Mouse (Mus musculus): ENCODE results near the gene Zcchc3. TPM values are rescaled to one million over a fixed set of nuclear protein-coding genes. Genes with fewer than 3 reads are reported as not detected.
"Not testable (repeated sequence)": the region's sequence is repeated elsewhere in the genome, so short reads cannot be mapped to it uniquely, and the experiment has no call there.

Zcchc3 gene
- under 1 TPM; 0.70 to 0.74 TPM for polyA plus RNA-seq (2017; shearing (Covaris generic))

GRCm38 (mm10) chr2:152414591-152415165 lies at the start of gene Zcchc3:
TSS of gene Zcchc3 (minus strand) at chr2:152415027.
- peak; percentile 71 for ATAC-seq

- no peak for ATAC-seq
Measured at GRCm38 (mm10) chr2:152459241-152459640, 44.4 kb upstream of the Zcchc3 start.

- no peak for ATAC-seq
Measured at GRCm38 (mm10) chr2:152452101-152452781, 37.4 kb upstream of the Zcchc3 start.

- no peak for ATAC-seq
Measured at GRCm38 (mm10) chr2:152450241-152450640, 35.4 kb upstream of the Zcchc3 start.

DNA sequence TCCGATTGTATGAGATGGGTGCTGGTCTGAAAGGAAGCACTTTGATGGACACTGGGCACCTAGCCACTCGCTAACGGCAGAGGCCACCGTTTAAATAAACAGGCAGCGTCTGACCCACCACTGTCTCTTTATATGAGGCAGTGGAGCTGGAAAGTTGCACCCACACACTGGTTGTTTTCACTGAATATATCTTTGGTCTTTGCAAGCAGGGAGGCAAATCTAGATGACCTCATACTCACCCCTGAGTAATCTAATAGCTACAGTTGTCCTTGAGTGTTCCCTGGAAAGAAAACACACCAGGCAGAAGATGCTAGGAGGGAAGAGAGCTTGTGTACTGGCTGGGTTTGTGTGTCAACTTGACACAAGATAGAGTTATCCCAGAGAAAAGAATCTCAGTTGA lies 32.6 kb upstream of the Zcchc3 start:
- ATAC-seq = no peak

DNA sequence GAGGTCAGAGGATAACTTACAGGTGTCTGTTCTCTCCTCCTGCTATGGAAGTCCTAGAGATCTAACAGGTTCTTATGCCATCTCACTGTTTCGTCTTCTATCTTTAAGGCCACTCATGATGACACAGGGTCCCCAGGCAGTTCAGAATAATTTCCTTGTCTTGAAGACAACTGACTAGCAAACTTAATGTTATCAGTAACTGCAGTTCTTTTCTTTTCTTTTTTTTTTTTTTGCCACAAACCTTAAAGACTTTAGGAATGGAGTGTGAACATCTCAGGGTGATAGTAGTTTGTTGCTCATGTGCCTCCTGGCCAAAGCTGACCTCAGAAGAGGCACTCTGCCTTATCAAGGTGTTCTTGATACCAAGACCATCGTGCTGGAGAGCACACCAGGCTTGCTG lies 31.8 kb upstream of the Zcchc3 start:
- no peak for ATAC-seq

DNA sequence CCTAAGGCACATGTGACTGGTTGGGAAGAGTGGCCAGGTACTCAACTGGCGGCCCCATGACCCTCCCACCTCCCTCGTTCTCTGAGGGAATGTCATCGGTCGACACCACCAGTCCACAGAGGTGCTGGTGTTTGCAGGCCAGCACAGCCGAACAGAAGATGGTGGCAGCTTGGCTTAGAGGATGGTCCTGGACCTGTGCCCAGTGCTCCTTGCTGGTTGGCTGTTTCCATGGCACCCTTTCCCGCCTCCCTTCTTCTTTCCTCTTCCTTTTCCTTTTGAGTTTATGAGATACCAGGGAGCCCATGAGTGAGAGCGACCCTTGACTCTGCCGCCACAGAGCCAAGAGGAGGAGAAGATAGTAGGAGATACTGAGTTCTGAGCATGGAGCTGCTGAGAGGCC lies 28.5 kb upstream of the Zcchc3 start:
- no peak for ATAC-seq

- no peak for ATAC-seq
Measured at GRCm38 (mm10) chr2:152442322-152442721, 27.5 kb upstream of the Zcchc3 start.

- no peak for ATAC-seq
Measured at GRCm38 (mm10) chr2:152439833-152440232, 25.0 kb upstream of the Zcchc3 start.

DNA sequence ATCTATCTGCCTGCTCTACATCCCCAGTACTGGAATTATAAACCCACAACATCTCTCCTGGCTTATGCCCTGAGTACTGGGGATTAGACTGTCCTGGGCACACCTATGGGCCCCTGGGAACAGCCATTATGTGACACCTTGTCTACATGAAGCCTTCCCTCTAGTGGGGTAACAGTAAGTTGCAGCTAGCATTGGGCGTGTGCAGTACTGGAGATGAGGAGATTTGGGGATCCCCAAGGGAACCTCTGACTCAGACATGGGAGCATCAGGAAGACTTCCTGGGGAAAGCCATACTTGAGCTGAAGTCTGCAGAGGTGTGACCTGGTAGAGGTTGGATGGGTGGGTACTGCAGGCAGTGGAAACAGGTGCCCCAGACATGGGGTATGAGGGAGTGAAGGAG lies 24.1 kb upstream of the Zcchc3 start:
- ATAC-seq = no peak

GRCm38 (mm10) chr2:152436983-152437860 lies 22.4 kb upstream of the Zcchc3 start:
- peak; percentile 65 for ATAC-seq

DNA sequence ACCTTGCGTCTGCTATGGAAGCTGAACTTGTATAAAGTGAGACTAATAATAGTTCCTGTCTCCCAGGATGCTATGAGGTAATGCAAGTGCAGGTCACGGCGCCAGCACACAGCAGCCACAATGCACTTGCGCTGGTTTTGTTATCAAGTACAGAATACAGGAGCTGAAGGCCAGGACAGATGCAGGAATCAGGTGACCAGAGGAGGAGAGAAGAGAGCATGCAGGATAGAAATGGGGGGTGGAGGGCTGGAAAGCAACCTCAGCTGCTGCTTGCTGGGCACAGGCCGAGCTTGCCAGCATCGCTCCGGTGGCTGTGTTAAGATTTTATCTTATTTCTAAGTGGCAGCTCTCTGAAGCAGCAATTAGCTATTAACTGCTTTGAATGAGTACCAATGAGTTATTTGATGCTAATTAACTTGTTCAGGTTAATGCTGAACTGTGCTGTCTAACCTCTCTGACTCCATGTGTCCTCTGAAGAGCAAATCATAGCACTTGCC lies 21.6 kb upstream of the Zcchc3 start:
- ATAC-seq = no peak

DNA sequence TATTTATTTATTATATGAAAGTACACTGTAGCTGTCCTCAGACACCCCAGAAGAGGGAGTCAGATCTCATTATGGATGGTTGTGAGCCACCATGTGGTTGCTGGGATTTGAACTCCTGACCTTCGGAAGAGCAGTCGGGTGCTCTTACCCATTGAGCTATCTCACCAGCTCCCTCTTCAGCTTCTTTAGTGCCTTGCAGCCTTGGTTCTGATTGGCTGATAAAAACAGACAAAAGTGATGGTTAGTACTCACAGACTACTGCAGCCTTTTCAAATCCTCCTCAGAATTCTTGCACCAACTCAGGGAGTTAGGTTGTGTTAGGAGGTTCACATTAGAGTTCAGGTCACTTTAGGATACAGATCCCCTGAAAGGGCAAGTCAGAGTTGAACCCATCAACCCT lies 13.7 kb upstream of the Zcchc3 start:
- ATAC-seq = not testable (repeated sequence)

DNA sequence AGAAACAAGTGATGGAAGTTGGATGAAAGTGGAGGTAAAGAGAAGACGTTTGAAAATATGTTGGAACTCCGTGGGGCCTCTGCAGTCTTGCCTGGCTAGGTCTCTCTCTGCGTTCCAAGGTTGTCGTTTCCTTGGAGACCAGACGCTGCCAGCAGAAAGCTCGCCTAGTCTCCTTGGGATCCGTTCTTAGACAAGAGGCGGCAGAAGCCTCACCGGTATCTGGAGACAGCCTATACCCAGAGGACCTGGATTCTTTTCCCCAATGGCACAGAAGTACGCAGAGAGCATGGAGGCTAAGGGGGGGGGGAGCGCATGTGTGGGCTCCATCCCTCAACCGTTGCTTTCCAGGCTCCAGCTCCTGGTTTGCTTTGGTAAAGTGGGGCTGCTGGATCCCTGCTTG lies 12.7 kb upstream of the Zcchc3 start:
- ATAC-seq = no peak

DNA sequence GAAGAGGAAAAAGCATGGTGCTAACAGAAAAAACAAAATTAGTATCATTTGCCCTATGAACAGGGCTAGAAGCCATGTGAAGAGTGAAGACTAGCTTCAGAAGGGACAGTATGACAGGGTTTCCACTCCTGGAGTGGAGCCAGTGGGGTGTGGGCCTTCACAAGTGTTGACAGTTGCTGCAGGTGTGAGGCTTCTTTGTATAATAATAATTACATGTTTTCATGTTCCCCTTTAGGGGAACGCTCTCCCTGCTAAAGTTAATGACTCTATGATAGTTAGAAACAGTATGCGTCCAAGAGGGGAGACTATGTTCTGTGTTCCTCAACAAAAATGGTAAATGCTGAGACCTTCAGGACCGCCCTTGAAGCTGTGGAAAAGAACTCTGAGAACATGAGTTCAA lies 959 bp upstream of the Zcchc3 start:
- no peak for ATAC-seq

- no peak for ATAC-seq
Measured at GRCm38 (mm10) chr2:152415287-152415686, 460 bp upstream of the Zcchc3 start, which contains the start of gene 6820408C15Rik. TSS of gene 6820408C15Rik (plus strand) at chr2:152415587.

DNA sequence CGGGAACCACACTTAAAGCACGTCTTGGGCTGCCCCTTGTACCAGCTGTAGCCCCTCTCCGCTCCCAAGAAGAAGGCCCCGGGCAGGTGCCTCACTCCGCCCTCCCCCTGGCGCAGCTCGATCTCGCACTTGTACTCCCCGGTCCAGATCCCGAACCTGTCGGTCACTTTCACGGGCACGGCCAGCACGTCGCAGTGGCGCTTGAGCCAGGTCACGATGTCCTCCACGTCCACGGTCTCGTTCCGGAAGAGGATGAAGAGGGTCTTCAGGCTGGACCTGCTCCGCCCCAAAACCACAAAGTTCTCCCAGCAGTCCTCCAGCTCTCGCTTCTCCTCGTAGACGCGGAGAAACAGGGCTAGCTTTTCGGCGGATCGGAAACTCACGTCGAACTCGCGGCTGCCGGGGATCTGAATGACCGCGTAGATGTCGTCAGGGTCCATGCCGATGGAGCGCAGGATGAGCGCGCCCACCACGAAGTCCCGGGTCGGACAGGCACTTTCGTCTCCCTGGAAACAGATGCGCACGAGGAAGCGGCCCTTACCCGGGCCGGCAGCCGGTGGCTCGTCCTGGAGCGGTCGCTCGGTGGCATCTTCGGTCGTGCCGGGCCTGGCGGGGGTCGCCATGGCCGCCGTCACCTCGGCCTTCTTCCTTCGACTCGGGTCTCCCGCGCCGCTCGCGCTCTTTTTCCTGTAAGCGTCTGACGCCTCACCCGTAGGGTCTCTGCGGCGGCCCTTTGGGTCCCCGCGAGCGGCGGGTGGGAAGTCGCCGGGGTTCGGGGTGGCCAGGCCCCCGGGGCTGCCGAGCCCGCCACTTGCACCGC lies 852 bp downstream of the Zcchc3 start:
- ATAC-seq = peak; percentile 32

- no peak for ATAC-seq
Measured at GRCm38 (mm10) chr2:152413158-152413764, 1.6 kb downstream of the Zcchc3 start.

DNA sequence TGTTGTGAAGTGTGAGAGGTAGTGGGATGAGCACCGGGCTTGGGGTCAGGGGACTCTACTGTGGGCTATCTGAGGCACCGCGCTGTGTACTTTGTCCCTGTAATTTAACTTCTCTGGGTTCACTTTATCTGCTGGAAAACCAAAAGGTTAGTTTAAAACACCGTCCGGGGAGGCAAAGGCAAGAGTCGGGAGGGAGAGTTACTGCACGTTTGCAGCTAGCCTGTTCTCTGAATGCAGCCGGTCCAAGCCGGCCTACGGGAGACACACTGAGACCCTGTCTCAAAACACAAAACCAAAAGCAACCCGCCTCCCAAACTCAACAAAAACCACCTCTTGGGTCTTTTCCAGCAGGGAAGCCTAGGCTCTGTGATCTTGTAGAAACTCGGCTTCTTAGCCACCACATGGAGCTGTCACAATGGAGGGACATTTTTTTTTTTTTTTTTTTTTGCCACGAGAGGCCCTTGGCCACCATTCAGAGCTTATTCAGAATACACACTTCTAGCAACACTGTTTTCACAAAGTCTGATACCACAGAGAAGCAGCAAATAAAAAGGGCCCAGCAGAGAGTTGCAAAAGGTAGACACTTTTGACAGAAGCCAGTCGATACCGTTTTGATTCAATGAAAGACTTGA lies 2.2 kb downstream of the Zcchc3 start:
- no peak for ATAC-seq

- ATAC-seq = no peak
Measured at GRCm38 (mm10) chr2:152411471-152411870, 3.4 kb downstream of the Zcchc3 start.

DNA sequence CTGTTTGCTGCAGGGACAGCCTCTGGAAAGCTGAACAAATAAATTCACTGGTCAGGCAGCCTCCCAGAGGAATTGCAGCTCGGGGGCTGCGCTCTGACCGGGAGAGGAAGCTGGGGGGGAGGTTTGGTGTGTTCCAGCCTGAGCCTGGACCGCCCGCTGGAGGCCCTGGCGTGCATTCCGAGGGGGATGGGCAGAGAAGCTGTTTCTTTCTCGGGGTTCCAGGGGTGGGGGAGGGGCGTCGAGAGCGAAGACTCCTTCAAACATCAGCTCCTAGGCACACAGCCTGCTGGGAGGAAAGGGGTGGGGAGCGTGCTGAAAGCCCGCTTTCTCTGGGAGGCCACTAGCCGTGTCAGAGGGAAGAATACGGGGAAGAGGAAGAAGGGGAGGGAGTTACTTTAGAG lies 3.9 kb downstream of the Zcchc3 start:
- no peak for ATAC-seq

DNA sequence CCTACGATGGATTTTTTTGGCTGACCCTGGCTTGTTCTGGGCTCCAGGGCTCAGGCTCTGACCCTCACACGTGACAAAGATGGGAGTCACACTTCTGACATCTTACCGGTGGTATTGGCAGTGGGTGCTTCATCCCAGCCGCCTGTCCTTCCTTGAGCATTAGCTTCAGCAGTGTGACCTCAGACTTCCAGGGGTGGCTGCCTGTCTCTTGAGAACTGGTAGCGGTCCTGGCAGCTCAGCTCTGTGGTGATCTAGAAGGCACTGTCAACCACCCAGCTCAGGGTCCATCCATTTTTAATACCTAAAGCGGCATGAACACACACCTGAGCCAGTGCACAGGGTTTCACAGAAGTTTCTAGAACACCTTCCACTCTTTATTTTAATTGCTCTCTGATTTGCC lies 5.0 kb downstream of the Zcchc3 start:
- ATAC-seq = no peak
